Mouse (Mus musculus): ENCODE data around the gene Tsen34. TPM values are rescaled to one million over a fixed set of nuclear protein-coding genes. Genes with fewer than 3 reads are reported as not detected.

The Tsen34 gene
- total and polyA plus RNA-seq, 3 experiments: 16.0 to 21.7 TPM; not detected in 1

- no peak for TF ChIP-seq MYB (IDR thresholded peaks at IDR 0.05; ENCODE audit: low read depth, low read length)
Observed at GRCm38 (mm10) chr7:3643843-3644242, 48.8 kb upstream of the Tsen34 start (continued).

- peak overlapping the region; percentile 28 for H3K9ac ChIP-seq (ENCODE audit: control insufficient read depth, low read depth, low read length, poor library complexity, severe bottlenecking)
Observed at GRCm38 (mm10) chr7:3644348-3644671, 48.4 kb upstream of the Tsen34 start.

GRCm38 (mm10) chr7:3644672-3645487 lies 47.8 kb upstream of the Tsen34 start, which contains the start of gene Cnot3:
Gene Cnot3 (plus strand): TSS chr7:3645268.
- peaks cover 1 to 37% of the 10 kb centered on the region in 2 experiments; a peak in 3 of 4 replicates for H3K36me3 ChIP-seq (ENCODE audit: control insufficient read depth in 1 of 2, insufficient read depth in 2 of 2, low read length in 2 of 2)
- DNase-seq (ENCODE audit: low read depth, low spot score): peak; percentile 100
- no peaks in the 10 kb centered on the region for H3K9me3 ChIP-seq (replicated peaks; ENCODE audit: insufficient read depth, low read length)
- peak within 1 kb of the TSS; percentile 79 to 89 for H3K4me3 ChIP-seq (ENCODE audit: control insufficient read depth in 1 of 2, insufficient read depth in 1 of 2, low read depth in 2 of 2, low read length in 2 of 2)
- H3K27me3 ChIP-seq (ENCODE audit: control insufficient read depth in 1 of 2, insufficient read depth in 2 of 2, low read length in 2 of 2): no peaks in the 10 kb centered on the region
- peak within 1 kb of the TSS; percentile 100 for H3K27ac ChIP-seq (ENCODE audit: control insufficient read depth, low read depth, low read length)
- peak within 1 kb of the TSS; percentile 93 for H3K9ac ChIP-seq (ENCODE audit: control insufficient read depth, low read depth, low read length, poor library complexity, severe bottlenecking)
- H3K4me1 ChIP-seq (ENCODE audit: control insufficient read depth in 1 of 2, insufficient read depth in 2 of 2, low read length in 2 of 2): peaks cover 3 to 36% of the 10 kb centered on the region in 2 experiments
- peaks cover 39% of the 10 kb centered on the region for H3K79me2 ChIP-seq (ENCODE audit: control insufficient read depth, insufficient read depth, low read length, poor library complexity)
- TF ChIP-seq ELF1 (IDR thresholded peaks at IDR 0.05; ENCODE audit: low read depth, low read length) (peak; percentile 90), BHLHE40 (IDR thresholded peaks at IDR 0.05; ENCODE audit: borderline replicate concordance, low read depth, low read length) (no peak), MAZ (IDR thresholded peaks at IDR 0.05; ENCODE audit: low read depth, low read length) (peak; percentile 63; the same call in 1 of the 2 replicates), KAT2A (conservative IDR thresholded peaks at IDR 0.05; ENCODE audit: low read depth, low read length) (0 out of 2 replicates have a peak, but pooled peaks have one; percentile 52), ZKSCAN1 (IDR thresholded peaks at IDR 0.05; ENCODE audit: low read depth, low read length) (no peak), ZMIZ1 (IDR thresholded peaks at IDR 0.05; ENCODE audit: low read depth, low read length) (peak; percentile 34; the same call in 1 of the 2 replicates), RCOR1 (IDR thresholded peaks at IDR 0.05; ENCODE audit: low read depth, low read length) (no peak), RAD21 (IDR thresholded peaks at IDR 0.05; ENCODE audit: low read depth, low read length) (no peak), EP300 (IDR thresholded peaks at IDR 0.05; ENCODE audit: low read depth in 1 of 2, low read length in 2 of 2) (peak in 1 of 2 experiments; percentile 18; a peak in 1 of 4 replicates), ZC3H11A (IDR thresholded peaks at IDR 0.05; ENCODE audit: low read depth, low read length) (no peak), CTCF (IDR thresholded peaks at IDR 0.05 in 2 of 3, conservative IDR thresholded peaks at IDR 0.05 in 1 of 3; ENCODE audit: control insufficient read depth in 1 of 3, insufficient read depth in 1 of 3, low read depth in 2 of 3, low read length in 3 of 3, poor library complexity in 1 of 3, severe bottlenecking in 1 of 3) (no peak), MYB (IDR thresholded peaks at IDR 0.05; ENCODE audit: low read depth, low read length) (no peak), TAL1 (IDR thresholded peaks at IDR 0.05; ENCODE audit: low read length) (no peak), USF1 (IDR thresholded peaks at IDR 0.05; ENCODE audit: low read depth, low read length) (no peak), JUND (IDR thresholded peaks at IDR 0.05; ENCODE audit: low read depth, low read length) (no peak), POLR2AphosphoS5 (IDR thresholded peaks at IDR 0.05; ENCODE audit: borderline replicate concordance, low read depth, low read length) (no peak), CHD2 (IDR thresholded peaks at IDR 0.05; ENCODE audit: low read length) (peak; percentile 92), UBTF (IDR thresholded peaks at IDR 0.05; ENCODE audit: borderline replicate concordance, insufficient read depth, low read depth, low read length) (no peak), MAFK (IDR thresholded peaks at IDR 0.05; ENCODE audit: borderline replicate concordance, low read depth, low read length) (no peak), MYC (IDR thresholded peaks at IDR 0.05; ENCODE audit: low read depth, low read length) (no peak), MEF2A (IDR thresholded peaks at IDR 0.05; ENCODE audit: extremely low read depth, insufficient replicate concordance, low read depth, low read length, poor library complexity, severe bottlenecking) (no peak), SIN3A (IDR thresholded peaks at IDR 0.05; ENCODE audit: low read length) (no peak), GATA1 (IDR thresholded peaks at IDR 0.05; ENCODE audit: low read depth, low read length) (no peak; the same call in 1 of the 2 replicates), TBP (IDR thresholded peaks at IDR 0.05; ENCODE audit: low read depth, low read length) (peak; percentile 38; the same call in 1 of the 2 replicates), ETS1 (IDR thresholded peaks at IDR 0.05; ENCODE audit: low read depth, low read length) (no peak), GABPA (IDR thresholded peaks at IDR 0.05; ENCODE audit: low read depth, low read length) (no peak)

More at GRCm38 (mm10) chr7:3644348-3644671, 48.4 kb upstream of the Tsen34 start:
- TF ChIP-seq ZKSCAN1 (IDR thresholded peaks at IDR 0.05; ENCODE audit: low read depth, low read length): no peak
- peak; percentile 62; the same call in 1 of the 2 replicates for TF ChIP-seq GATA1 (IDR thresholded peaks at IDR 0.05; ENCODE audit: low read depth, low read length)
- no peak for DNase-seq (ENCODE audit: low read depth, low spot score)
- Histone ChIP-seq H3K9me3 (replicated peaks; ENCODE audit: insufficient read depth, low read length) (no peaks in the 10 kb centered on the region), H3K4me3 (ENCODE audit: control insufficient read depth in 1 of 2, insufficient read depth in 1 of 2, low read depth in 2 of 2, low read length in 2 of 2) (peak overlapping the region; percentile 44 to 45), H3K4me1 (ENCODE audit: control insufficient read depth in 1 of 2, insufficient read depth in 2 of 2, low read length in 2 of 2) (peaks cover 3 to 36% of the 10 kb centered on the region in 2 experiments), H3K79me2 (ENCODE audit: control insufficient read depth, insufficient read depth, low read length, poor library complexity) (peaks cover 39% of the 10 kb centered on the region), H3K27me3 (ENCODE audit: control insufficient read depth in 1 of 2, insufficient read depth in 2 of 2, low read length in 2 of 2) (no peaks in the 10 kb centered on the region), H3K36me3 (ENCODE audit: control insufficient read depth in 1 of 2, insufficient read depth in 2 of 2, low read length in 2 of 2) (peaks cover 1 to 37% of the 10 kb centered on the region in 2 experiments; a peak in 3 of 4 replicates), H3K27ac (ENCODE audit: control insufficient read depth, low read depth, low read length) (peak overlapping the region; percentile 46)

Data from MEL (cell line).